10 mouse cellular contexts compared by ENCODE assay signal in genomic region chr4:32889996-32890734, GRCm38 (mm10).
DNase-seq lines count a peak whose midpoint lies in the region; ATAC-seq lines count a peak whose summit lies in the region.
"Had no signal": no experiment of that assay in that cellular context is flagged by ENCODE, and none has a peak within 500 bp of the region (broad histone marks: within the 10 kb centered on the region; RNA-seq: fewer than 3 reads in every experiment).

No protein-coding gene starts in this region.

- H3K36me3 ChIP-seq in forebrain, embryonic 12.5 days (replicated peaks) = peaks cover 15% of the 10 kb centered on the region
- H3K36me3 ChIP-seq in heart, embryonic 16.5 days (ENCODE audit: control insufficient read depth, insufficient read depth) = no peaks in the 10 kb centered on the region
- no peaks in the 10 kb centered on the region for H3K36me3 ChIP-seq in neural tube, embryonic 14.5 days (ENCODE audit: control insufficient read depth, insufficient read depth, low read length)
- H3K36me3 ChIP-seq: liver, embryonic 12.5 days had no signal

- no peak overlapping the region for H3K9ac ChIP-seq in forebrain, embryonic 12.5 days
- H3K9ac ChIP-seq in heart, embryonic 16.5 days (ENCODE audit: low read length) = peak overlapping the region; percentile 58
- no peak overlapping the region for H3K9ac ChIP-seq in neural tube, embryonic 14.5 days (replicated peaks; ENCODE audit: low read depth, low read length)
- H3K9ac ChIP-seq: liver, embryonic 12.5 days; neural tube, embryonic 12.5 days had no signal

- DNase-seq in layer of hippocampus, postnatal 10 days (ENCODE audit: low spot score in 2 of 2) = peak; percentile 14 to 28
- DNase-seq in layer of hippocampus, adult 11-12 months (ENCODE audit: low spot score) = no peak
- DNase-seq in cerebellum, postnatal 25 days = no peak
- DNase-seq in thymus, postnatal 36 days = no peak
- DNase-seq in cerebellum, postnatal 4 days (ENCODE audit: low spot score in 2 of 2) = no peak

- H3K9me3 ChIP-seq in forebrain, embryonic 12.5 days = peaks cover 14% of the 10 kb centered on the region
- H3K9me3 ChIP-seq in heart, embryonic 16.5 days (replicated peaks; ENCODE audit: control insufficient read depth, low read length) = peaks cover 7% of the 10 kb centered on the region
- peaks cover 6% of the 10 kb centered on the region for H3K9me3 ChIP-seq in neural tube, embryonic 14.5 days (ENCODE audit: control insufficient read depth, low read length)
- H3K9me3 ChIP-seq: liver, embryonic 12.5 days had no signal

- peaks cover 16% of the 10 kb centered on the region for H3K4me1 ChIP-seq in forebrain, embryonic 12.5 days
- H3K4me1 ChIP-seq in heart, embryonic 16.5 days (ENCODE audit: control insufficient read depth, insufficient read depth, low read length) = peaks cover 25% of the 10 kb centered on the region
- H3K4me1 ChIP-seq in neural tube, embryonic 14.5 days (ENCODE audit: control insufficient read depth, insufficient read depth, low read length) = 0 out of 2 replicates have a peak, but pooled peaks cover 5% of the 10 kb centered on the region

- no peak overlapping the region for H3K4me2 ChIP-seq in forebrain, embryonic 12.5 days
- H3K4me2 ChIP-seq in heart, embryonic 16.5 days (ENCODE audit: low read depth, low read length) = peak overlapping the region; percentile 57
- H3K4me2 ChIP-seq in neural tube, embryonic 14.5 days (ENCODE audit: low read depth, low read length) = no peak overlapping the region
- H3K4me2 ChIP-seq: liver, embryonic 12.5 days; neural tube, embryonic 12.5 days had no signal

- 69% methylated on average over 10 of the region's 10 CpGs for WGBS in forebrain, embryonic 12.5 days
- 16% methylated on average over 10 of the region's 10 CpGs for WGBS in heart, embryonic 16.5 days
- 47% methylated on average over 10 of the region's 10 CpGs for WGBS in neural tube, embryonic 14.5 days

- peak overlapping the region; percentile 65; the same call in 1 of the 2 replicates for H3K27ac ChIP-seq in forebrain, embryonic 12.5 days
- peak overlapping the region; percentile 90 for H3K27ac ChIP-seq in heart, embryonic 16.5 days (ENCODE audit: low read length)
- peak overlapping the region; percentile 50; the same call in 1 of the 2 replicates for H3K27ac ChIP-seq in neural tube, embryonic 14.5 days (ENCODE audit: low read depth, low read length)
- H3K27ac ChIP-seq: liver, embryonic 12.5 days had no signal

- no peak for ATAC-seq in forebrain, embryonic 12.5 days (ENCODE audit: low FRiP score)
- ATAC-seq in heart, embryonic 16.5 days (replicated peaks; ENCODE audit: extremely low read depth, insufficient read depth, low FRiP score) = peak; percentile 56
- no peak for ATAC-seq in neural tube, embryonic 14.5 days (ENCODE audit: low read depth)
- ATAC-seq: liver, embryonic 12.5 days had no signal

- no peak overlapping the region for H3K4me3 ChIP-seq in forebrain, embryonic 12.5 days (replicated peaks)
- peak overlapping the region; percentile 26 for H3K4me3 ChIP-seq in heart, embryonic 16.5 days (ENCODE audit: low read length)
- no peak overlapping the region for H3K4me3 ChIP-seq in neural tube, embryonic 14.5 days (ENCODE audit: low read depth, low read length)
- H3K4me3 ChIP-seq: liver, embryonic 12.5 days; neural tube, embryonic 12.5 days had no signal

- H3K27me3 ChIP-seq in forebrain, embryonic 12.5 days = no peaks in the 10 kb centered on the region
- H3K27me3 ChIP-seq in heart, embryonic 16.5 days (ENCODE audit: control insufficient read depth, insufficient read depth, low read length) = no peaks in the 10 kb centered on the region
- no peaks in the 10 kb centered on the region for H3K27me3 ChIP-seq in neural tube, embryonic 14.5 days (ENCODE audit: control insufficient read depth, insufficient read depth, low read length)

Comparison
In these comparisons a context has a peak if more than half of its experiments do, and no peak if none do; other contexts are left out.
1. DNase-seq: peak in layer of hippocampus, postnatal 10 days (2 of 2); none in layer of hippocampus, adult 11-12 months (single experiment), cerebellum, postnatal 25 days (0 of 2), thymus, postnatal 36 days (0 of 2) and cerebellum, postnatal 4 days (0 of 2).
2. Peak in every context shown above with its lines, with median percentiles within 50 percentile points of each other: H3K27ac ChIP-seq.